Mouse (Mus musculus): ENCODE measurements around the gene Btbd19. TPM values are rescaled to one million over a fixed set of nuclear protein-coding genes. Genes with fewer than 3 reads are reported as not detected.

Btbd19 gene
- total RNA-seq, 2 experiments from 2014 or later, result 9.1 to 10.8 TPM

DNA sequence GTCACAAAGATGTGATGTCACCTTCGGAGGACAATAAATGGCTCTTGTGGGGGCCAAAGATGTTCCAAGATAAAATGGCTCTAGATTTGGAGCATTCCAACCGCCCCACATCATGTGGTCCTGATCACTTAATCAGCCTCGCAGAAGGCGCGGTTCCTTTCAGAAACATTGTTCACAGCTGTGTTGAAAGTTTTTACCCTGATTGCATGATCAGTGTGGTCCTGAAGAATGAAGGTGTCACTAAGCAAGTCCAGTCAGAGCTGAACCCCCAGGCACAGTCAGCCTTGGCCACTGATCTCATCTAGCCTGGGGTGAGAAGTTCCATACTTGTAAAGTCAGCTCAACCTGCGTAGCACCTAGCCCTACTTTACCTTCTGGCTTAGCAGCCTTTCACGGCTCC is 7.6 kb downstream of the Btbd19 start:
- DNase-seq (ENCODE audit: low spot score in 2 of 2), result no peak

DNA sequence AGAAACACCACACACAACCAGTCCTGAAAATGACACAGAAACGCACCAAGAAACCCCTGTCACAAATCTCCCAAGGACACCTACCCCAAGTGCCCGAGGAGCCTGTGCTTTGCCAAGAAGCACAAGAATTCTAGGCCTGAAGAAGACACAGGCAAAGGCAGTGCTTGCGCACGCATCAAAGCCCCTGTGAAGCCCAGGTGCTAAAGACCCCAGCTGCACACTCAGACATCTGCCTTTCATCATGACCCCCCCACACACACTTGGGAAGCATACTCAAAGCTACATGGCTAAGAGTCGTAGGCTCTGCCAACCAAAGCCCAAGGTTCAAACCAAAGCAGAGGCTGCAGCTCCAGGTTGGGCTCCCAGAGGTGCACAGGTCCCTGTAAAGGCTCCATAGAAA is 9.9 kb downstream of the Btbd19 start:
- no peak for DNase-seq (ENCODE audit: low spot score in 2 of 2)

DNA sequence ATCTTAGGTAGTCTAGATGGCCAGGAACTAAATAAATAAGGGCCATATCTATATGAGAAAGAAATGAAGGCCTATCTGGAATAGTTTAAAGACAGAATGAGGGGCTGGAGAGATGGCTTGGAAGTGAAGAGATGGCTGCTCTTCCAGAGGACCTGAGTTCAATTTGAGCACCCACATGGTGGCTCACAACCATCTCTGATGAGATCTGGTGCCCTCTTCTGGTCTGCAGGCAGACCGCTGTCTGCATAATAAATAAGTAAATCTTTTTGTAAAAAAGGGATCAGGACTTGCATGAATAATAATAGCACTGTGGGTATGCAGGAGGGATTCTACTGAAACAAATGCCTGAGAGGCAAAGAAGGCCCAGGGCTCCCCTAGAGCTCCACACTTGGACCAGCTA is 12.3 kb downstream of the Btbd19 start:
- no peak for DNase-seq (ENCODE audit: low spot score in 2 of 2)

DNA sequence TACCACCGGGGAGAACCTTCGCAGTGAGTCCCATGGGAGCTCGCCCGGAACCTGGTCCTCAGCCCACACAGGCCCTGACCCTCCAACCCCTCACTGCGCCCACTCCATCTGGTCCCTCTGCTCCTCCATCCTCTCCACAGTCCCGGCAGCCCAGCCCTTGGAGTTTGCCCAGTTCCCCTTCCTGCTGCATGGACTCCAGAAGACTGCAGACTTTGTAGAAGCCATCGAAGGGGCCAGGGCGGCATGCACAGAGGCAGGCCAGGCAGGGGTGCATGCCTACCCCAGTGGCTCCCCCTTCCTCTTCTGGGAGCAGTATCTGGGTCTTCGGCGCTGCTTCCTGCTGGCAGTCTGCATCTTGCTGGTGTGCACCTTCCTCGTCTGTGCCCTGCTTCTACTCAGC is 14.5 kb downstream of the Btbd19 start:
- no peak for DNase-seq (ENCODE audit: low spot score in 2 of 2)

DNA sequence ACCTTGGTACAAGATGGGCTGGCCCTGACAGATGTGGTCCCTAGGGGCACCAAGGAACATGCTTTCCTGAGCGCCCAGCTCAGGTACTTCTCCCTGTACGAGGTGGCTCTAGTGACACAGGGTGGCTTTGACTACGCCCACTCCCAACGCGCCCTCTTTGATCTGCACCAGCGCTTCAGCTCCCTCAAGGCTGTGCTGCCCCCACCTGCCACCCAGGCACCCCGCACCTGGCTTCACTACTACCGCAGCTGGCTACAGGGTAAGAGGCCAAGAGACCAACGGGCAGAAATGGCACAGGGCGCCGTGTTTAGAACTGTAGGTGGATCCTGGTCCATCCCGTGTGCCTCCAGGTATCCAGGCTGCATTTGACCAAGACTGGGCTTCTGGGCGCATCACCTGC is 15.3 kb downstream of the Btbd19 start:
- no peak for DNase-seq (ENCODE audit: low spot score in 2 of 2)

DNA sequence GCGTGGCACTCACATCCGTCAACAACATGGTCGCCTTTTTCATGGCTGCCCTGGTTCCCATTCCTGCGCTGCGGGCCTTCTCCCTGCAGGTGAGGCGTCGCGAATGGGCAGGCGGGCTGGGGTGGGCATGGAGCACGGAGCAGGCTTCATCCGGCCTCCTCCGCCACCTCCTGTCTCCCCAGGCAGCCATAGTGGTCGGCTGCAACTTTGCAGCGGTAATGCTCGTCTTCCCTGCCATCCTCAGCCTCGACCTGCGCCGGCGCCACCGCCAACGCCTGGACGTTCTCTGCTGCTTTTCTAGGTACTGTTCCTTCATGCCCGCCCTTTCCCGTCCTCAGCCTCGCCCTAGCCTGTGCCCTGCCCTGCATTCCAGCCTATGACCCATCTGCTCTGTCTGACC is 16.2 kb downstream of the Btbd19 start:
- DNase-seq (ENCODE audit: low spot score in 2 of 2), result no peak

DNA sequence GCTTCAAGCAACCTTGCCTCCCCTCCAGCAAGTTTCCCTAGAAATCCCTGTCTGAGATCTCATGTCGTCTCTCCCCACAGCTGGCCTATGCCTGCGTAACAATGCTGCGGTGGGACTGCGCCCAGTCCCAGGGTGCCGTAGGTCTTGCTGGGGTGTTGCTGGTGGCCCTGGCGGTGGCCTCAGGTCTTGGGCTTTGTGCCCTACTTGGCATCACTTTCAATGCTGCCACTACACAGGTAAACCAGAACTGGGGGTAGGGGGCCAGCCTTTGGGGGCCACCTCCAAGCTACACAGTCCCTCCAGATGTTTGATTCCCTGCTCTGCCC is 17.0 kb downstream of the Btbd19 start:
- DNase-seq (ENCODE audit: low spot score in 2 of 2), result no peak

DNA sequence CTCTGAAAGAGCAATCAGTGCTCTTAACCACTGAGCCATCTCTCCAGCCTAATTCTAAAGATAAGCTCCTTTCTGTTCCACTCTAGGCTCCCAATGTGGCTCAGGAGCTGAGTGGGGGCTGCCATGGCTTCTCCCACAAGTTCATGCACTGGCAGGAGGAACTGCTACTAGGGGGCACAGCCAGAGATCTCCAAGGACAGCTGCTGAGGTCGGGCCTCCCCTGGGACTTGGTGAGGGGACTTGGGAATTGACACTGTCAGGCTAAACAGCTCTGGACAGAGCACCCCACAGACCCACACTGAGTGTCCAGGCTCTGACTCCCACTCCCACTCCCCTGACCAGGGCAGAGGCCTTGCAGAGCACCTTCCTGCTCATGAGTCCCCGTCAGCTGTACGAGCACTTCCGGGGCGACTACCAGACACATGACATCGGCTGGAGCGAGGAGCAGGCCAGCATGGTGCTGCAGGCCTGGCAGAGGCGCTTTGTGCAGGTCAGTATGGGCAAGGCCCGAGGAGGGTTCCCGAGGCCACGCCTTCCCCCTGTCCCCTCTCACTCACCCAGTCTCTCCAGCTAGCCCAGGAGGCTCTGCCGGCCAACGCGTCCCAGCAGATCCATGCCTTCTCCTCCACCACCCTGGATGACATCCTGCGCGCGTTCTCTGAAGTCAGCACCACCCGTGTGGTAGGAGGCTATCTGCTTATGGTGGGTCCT is 17.6 kb downstream of the Btbd19 start:
- no peak for DNase-seq (ENCODE audit: low spot score in 2 of 2)

DNA sequence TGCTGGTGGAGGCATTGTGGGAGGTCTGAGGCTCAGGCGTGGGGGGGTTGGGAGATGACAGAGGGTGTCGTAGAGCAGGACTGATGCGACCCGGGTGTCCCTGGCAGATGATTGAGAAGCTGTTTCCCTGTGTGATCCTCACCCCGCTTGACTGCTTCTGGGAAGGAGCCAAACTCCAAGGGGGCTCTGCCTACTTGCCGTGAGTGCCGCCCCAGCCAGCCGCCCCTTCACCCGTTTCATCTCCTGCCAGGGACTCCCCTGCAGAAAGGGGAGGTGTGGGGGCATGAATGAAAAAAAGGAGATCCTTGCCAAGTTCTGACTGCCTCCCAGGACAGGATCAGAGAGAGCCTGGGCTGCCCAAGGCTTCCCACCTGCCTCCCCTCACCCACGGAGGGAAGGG is 20.4 kb downstream of the Btbd19 start:
- DNase-seq (ENCODE audit: low spot score in 2 of 2), result no peak

DNA sequence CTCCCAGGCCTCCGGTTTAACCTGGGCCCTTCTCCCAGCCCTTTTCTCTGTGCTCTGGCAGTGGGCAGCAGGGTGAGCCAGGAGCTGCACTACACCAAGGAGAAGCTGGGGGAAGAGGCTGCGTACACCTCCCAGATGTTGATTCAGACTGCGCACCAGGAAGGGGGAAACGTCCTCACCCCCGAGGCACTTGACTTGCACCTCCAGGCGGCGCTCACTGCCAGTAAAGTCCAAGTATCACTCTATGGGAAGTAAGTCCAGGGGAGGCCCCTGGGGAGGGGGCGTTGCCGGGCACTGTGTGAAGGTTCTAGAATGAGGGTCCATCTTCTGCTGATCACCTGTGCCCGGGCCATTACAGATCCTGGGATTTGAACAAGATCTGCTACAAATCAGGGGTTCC is 20.9 kb downstream of the Btbd19 start:
- DNase-seq (ENCODE audit: low spot score in 2 of 2), result no peak

DNA sequence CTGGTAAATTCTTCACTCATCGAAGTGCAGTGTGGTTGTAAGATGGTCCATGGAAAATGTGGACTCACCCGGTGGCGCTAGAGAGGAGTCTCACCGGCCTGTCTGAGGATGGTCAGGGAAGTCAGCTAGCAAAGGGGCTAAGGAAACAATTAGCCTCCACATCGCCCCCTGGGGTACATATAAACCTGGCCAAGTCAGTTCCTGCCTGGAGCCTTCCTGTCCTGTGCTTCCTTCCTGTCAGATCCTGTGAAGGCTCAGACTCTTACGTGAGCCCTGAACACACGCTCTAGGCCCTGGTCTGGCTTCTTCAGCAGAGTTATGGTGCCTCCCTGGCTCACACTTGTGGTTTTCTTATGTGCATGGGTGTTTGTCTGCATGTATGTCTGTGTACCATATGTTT is 24.3 kb downstream of the Btbd19 start:
- no peak for DNase-seq (ENCODE audit: low spot score in 2 of 2)

DNA sequence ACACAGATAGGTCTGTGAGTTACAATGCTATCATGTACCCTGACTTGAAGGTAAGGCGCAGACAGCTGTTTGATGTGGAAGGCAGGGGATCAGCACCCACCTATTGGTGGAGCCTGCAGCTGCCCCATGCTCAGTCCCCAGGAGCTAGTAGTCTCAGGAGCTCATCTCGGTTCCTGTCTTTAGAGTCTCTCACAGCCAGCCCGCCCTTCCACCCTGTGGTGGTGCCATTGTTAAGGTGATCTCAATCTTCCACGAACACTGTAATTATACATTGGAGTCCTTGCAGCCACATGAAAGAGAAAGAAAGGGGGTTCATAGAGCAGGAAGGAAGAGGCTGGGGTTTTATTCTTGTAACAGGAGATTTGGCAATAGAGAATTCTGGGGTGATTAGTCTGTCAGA is 25.5 kb downstream of the Btbd19 start:
- no peak for DNase-seq (ENCODE audit: low spot score in 2 of 2)

DNA sequence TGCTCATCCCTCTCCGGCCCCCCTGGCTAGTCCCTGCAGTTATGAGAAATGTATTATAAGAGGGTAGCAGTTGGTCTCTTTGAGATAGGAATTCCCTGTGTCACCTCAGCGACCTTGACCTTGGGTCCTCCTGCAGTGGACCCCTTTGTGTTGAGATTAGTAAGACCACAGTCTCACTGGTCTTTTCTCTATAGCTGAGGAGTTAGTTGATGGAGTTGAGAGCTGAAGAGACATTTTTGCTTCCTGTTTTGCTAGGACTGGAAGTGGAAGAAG is 26.8 kb downstream of the Btbd19 start:
- no peak for DNase-seq (ENCODE audit: low spot score in 2 of 2)

DNA sequence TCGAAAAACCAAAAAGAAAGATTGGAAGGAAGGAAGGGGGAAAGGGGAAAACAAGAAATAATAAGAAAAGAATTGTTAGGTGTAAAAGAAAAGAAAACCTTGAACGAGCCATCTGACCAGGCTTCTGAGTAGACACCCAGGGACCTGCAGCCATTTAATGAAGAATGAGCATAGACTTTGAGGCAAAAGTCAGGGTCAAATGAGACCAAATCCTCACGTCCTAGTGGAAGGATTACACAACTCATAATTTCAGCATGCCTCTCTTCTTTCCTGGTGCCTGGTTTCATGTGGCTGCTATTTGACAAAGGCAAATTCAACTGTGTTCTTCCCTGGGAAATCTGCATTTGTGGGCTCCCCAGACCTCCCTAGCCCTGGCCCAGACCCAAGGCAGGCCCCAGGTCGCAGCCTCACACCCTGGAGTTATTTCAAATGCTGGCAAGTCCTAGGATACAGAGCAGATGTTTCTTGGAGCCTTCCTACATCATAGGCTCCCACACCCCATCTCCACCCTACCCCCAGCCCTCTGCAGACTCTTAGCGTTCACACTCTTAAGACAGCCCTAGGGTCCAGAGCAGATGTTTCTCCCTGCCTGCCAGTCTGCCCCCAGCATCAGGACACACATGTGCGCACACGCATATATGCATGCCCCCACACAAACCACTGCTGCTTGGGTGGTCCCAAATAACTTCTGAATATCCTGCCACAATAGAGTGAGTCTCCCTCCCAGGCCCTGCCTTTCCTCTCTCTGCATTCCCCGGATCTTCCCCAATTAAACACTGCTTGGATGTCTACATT is 27.4 kb downstream of the Btbd19 start:
- DNase-seq (ENCODE audit: low spot score in 2 of 2), result no peak

DNA sequence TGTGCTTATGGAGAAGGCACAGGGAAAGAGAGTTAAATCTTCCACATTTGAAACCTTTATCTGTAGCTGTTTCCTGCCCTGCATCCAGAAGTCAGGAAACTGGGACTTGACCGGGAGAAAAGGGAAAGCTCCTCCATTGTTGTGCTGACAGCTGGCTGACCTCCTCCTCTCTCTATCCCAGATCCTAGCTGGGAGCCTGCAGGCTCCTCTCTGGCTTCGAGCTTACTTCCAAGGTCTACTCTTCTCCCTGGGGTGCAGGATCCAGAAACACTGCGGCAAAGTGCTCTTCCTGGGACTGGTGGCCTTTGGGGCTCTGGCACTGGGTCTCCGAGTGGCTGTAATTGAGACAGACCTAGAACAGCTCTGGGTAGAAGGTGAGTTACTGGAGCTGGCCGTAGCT is 28.9 kb downstream of the Btbd19 start:
- DNase-seq (ENCODE audit: low spot score in 2 of 2), result no peak

DNA sequence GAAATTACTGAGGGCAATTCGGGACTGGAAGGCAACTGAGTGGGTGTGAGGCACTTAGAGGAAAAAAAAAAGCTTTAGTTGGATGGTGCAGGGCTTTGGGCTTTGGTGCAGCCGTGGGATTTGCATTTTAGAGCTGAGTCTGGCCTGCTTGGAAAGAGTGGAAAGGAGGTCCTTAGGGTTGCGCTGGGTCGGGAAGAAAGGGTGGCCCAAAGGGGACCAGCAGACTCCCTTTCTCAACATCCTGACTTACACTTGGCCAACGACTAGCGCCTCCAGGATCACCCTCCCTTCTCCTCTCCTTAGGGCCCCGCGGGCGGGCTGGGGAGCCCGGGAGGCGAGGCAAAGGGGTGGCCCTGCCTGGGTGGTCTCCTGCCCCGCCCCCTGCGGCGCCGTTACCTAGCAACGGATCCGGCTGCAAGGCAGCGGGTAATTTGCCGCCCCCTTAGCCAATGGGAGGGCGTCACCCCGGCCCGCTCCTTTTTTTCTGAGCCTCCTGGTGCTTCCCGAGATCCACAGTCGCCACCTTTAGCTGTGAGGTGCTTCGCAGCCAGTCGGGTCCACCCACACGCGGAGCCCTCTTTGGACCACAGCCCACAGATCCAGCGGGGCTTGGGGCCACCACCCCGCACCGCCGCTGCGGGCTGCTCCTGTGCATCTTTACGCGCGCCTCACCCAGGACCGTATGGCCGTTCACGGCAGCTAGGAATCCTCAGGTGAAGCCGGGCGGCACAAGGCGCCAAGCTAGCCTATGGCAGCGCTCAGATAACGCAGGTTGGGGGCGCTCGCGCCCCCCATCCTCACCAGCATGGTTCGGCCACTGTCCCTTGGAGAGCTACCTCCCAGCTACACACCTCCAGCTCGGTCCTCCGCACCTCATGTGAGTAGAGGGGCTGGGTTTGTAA is 29.7 kb downstream of the Btbd19 start, which contains the start of gene Ptch2:
Gene Ptch2 (plus strand): TSS at position 525 of the 902 bp plus-strand sequence.
- peak; percentile 46 to 64 for DNase-seq (ENCODE audit: low spot score in 2 of 2)

DNA sequence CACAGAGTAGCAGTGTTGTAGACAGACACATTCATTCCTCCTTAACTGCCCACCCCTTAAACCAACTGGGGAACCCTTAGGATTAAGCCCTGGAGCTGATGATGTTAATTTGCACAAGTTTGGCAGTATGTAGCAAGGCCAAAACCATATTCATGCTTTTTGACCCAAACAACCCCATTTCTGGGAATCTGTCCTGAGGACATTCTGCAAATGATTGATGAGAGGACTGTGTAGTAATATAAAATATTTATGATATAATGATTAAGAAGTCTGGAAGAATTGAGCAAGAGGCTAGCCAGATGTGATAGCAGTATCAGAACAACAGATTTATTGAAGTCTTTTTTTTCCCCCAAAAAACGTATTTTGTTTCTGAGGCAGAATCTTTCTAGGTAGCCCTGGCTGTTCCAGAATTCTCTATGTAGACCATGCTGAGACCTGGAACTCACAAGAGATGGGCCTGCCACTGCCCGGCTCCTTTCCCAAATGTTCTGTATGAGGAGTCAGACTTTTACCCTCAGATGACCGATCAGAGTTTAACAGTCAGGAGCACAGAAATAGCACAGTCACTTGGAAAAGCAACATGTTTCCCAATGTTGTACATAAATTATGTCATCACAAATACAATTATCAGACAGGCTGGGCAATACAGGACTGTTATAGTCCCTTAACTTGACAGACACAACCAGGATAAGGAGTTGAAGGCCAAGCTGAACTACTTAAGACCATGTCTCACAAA is 30.7 kb downstream of the Btbd19 start:
- no peak for DNase-seq (ENCODE audit: low spot score in 2 of 2)

DNA sequence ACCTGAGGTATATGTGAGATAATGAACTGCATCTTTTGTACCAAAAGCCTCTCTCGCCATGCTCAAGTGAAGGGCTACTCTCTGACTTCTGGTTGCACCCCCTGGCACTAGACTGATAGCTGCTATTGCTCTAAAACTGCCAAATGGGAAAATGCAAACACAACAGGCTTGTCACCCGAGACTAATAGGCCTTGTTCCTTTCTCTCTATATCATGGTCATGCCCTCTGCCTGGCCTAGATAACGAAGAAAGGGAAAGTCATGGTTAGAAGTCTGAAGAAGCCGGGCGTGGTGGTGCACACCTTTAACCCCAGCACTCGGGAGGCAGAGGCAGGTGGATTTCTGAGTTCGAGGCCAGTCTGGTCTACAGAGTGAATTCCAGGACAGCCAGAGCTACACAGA is 34.9 kb downstream of the Btbd19 start:
- no peak for DNase-seq (ENCODE audit: low spot score in 2 of 2)

DNA sequence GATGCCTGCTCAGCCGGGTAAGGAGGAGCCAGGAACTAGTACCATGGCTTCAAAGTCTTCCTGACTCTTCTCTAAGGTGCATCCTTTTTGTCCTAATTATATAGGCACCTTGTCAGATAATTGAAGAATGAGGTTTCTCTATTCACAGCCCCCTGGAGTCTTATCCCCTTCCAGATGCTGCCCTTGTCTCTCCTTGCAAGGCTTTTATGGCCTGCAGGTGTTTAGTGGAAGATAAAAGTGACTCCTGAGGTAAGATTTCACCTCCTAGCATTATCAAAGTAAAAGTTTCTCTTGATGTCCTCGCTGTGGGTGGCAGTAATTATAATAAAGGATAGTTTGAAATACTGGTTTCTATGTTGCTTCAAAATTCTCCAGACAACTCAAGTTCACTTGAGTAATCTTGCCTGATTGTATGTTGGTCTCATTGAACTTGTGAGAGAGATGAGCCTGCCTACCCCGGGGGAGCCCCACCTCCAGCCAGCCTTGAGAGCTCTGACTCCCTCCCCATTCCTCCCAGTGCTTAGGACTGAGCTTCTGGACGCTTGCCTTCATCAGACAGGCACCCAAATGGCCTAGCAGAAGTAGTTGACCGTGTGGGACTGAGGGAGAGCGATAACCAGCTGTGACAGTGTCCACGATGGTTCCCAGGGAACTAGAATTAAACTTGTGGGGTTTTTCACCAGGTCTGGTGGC is 37.4 kb downstream of the Btbd19 start:
- DNase-seq (ENCODE audit: low spot score in 2 of 2), result no peak

DNA sequence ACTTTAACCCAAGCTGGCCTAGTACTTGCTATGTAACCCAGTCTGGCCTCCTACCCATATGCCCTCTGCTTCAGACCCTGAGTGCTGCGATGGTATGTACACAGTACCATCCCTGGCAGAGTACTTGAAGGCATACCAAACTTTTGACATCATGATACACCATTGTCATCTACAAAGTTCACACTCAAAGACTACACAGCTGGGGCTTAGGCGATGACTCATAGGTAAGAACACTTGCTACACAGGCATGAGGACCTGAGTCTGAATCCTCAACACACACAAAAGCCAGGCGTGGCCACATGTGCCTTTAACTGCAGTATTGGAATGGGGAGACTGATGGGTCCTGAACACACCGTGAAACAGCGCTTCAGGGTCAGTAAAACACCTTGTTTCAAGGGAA is 54.3 kb downstream of the Btbd19 start:
- DNase-seq (ENCODE audit: low spot score in 2 of 2), result no peak

DNA sequence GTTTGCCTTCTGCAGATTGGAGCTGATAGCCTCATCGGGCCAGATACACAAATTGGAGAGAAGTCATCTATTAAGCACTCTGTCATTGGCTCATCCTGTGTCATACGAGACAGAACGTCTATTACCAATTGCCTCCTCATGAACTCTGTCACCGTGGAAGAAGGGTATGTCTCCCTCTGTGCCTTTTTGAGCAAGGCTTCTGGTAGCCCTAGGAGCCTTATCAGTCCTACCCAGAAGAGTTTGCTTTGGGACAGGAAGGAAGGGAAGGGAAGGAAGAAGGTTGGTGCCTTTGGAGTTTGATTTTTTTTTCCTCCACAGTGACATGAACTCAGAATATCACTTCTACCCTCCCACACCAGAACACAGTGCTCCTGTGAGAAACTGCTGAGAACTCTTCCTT is 54.9 kb downstream of the Btbd19 start:
- no peak for DNase-seq (ENCODE audit: low spot score in 2 of 2)

All from adrenal gland, postnatal 4 days (tissue).